Mouse (Mus musculus) left cerebral cortex, adult 11 months (tissue): ENCODE results near the gene Cnpy2.

Source experiments
- DNase-seq: peaks from one replicate; pipeline ENCODE4 v3.0.0; 2022; ENCODE audit warnings: low spot score

Gene Cnpy2

GRCm38 (mm10) chr10:128368402-128369217 lies 46.4 kb downstream of the Cnpy2 start, which contains the start of gene Coq10a:
Gene Coq10a (minus strand): TSS chr10:128368997.
- DNase-seq, result peak; percentile 91

DNA sequence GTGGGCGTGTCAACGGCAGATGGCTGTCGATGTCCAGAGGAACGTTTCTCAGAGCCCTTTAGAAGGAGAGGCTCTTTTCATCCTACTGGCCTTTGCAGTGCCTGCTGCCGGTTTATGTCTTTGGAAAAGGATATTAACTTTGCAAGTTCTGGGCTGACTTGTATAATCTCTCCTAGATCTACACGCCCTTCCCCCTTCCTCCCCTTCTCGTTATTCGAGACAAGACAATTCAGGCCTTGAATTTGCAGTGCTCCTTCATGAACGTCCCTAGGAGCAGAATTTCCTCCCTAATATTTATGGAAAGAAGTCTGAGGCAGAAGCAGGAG lies 46.9 kb downstream of the Cnpy2 start:
- DNase-seq, result no peak

DNA sequence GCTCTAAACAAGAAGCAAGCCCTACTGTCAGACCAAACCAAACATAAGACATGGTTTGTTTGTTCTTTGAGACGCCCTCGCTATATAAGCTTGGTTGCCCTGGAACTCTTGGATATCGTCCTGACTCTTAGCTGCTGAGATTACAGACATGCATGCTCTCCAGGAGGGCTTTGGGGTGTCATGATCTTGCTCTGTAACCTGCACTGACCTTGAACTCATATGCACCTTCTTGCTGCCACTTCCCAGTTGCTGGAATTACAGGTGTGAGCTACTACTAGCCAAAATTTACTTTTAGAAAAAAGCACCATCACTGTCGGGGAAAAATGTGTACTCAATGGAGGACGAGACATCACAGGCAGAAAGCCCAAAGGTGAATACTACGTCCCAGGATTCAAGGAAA lies 47.3 kb downstream of the Cnpy2 start:
- DNase-seq, result no peak

DNA sequence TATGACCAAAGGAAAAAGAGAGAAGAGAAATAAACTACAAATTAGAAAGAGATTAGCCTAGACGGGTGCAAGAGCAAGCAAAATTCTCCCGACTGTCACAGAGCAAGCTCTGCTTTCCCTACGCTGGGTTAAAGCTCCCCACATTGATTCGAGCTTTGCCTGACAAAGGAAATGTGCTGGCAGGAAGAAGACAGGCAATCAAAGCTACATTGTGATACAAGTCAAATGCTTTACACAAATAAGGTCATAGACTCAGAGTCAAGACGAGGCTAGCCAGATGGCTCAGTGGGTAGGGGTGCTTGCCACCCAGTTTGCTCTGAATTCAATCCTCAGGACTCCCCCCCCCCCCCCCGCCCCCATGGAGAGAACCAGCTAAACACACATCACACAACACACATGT lies 47.8 kb downstream of the Cnpy2 start:
- no peak for DNase-seq

- DNase-seq, result no peak
Observed at GRCm38 (mm10) chr10:128370601-128371000, 48.3 kb downstream of the Cnpy2 start.

DNA sequence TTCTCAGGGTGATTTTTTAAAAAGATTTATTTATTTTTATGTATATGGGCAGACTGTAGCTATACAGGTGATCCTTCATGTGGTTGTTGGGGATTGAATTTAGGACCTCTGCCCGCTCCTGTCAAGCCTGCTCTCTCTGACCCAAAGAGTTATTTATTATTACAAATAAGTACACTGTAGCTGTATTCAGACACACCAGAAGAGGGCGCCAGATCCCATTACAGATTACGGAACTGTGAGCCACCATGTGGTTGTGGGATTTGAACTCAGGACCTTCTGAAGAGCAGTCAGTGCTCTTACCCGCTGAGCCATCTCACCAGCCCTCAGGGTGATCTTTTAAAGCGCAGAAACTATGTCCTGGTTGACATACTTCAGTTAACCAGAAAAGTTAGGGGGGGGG lies 49.9 kb downstream of the Cnpy2 start:
- DNase-seq, result no peak

- DNase-seq, result no peak
Observed at GRCm38 (mm10) chr10:128372989-128373748, 50.9 kb downstream of the Cnpy2 start.

- no peak for DNase-seq
Observed at GRCm38 (mm10) chr10:128374393-128374792, 52.1 kb downstream of the Cnpy2 start.

DNA sequence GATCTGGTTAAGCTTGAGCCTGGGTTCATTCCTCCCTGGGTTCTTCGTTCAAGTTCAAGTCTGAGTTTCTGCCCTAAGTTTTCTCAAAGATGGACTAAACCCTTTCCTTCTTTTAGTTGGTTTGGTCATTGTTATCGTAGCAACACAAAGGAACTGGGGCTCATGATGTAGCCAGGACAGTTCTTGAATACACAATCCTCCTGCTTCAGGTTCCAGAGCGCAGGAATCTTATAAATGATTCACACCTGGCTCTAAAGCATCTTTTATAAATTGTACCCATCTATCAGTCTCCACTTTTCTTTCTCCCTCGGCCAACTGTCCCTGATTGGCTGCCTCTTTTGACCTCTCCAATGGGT lies 53.8 kb downstream of the Cnpy2 start:
- DNase-seq, result no peak

DNA sequence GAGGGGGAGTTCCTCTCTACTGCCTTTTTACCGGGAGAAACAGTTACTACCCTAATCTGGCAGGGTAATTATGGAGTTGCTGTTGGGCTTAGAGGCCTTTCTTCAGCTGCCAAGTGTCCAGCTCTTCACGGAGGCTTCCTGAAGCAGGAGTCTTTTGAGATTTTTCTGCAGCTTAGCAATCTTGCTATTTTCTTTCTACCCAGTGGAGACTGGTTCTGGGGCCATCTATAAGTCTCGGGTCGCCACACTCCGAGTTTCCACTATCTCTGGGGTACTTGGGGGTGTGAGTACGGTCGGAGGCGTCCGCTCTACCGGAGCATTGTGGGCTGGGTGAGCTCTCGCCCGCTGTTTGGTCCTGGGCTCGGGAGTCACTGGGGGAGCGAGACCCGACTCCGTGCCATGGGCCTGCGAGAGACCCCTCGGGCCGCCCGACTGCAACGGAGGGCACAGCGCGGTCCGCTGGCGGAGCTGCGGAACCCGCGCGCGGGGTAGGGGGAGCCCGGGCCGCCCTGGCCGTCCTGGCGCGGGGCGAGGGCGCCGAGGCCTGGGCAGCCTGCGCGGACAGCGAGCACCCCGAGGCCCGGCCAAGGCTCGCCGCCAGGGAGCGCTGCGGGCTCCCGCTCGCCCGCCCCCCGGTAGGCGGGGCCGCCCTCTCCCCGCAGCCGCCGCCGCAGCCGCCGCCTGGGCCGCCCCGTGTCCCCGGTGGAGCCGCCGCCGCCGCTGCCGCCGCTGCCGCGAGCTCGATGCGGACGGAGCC lies 54.4 kb downstream of the Cnpy2 start, which contains the start of gene Ankrd52:
Gene Ankrd52, plus strand, starts transcription at position 661 of the 757 bp plus-strand sequence.
- DNase-seq, result peak; percentile 67
